Mouse (Mus musculus) limb, embryonic 15.5 days (tissue): Measurements from ENCODE around the gene AI467606. TPM values are rescaled to one million over a fixed set of nuclear protein-coding genes. Genes with fewer than 3 reads are reported as not detected.

Experiments used
- ATAC-seq: fragments of 200-750 bp; cut with Nextera tagmentation; 2 replicates; pipeline ENCODE4 v1.8.0; 2017; ENCODE audit warnings: low read depth, moderate TSS enrichment; ENCODE audit not compliant: insufficient number of reproducible peaks, low FRiP score, low TSS enrichment
- H3K27ac ChIP-seq: fragments of 300-500 bp; sonication (generic); 2 replicates; pipeline ENCODE4 v1.5.1; 2015; ENCODE audit warnings: moderate library complexity, mild to moderate bottlenecking, inconsistent platforms
- H3K27me3 ChIP-seq: fragments of 300-500 bp; sonication (generic); 2 replicates; pipeline ENCODE4 v1.6.1; 2015; ENCODE audit warnings: inconsistent platforms
- H3K36me3 ChIP-seq: fragments of 300-500 bp; sonication (generic); 2 replicates; pipeline ENCODE4 v1.6.1; 2015; ENCODE audit warnings: inconsistent platforms
- H3K4me1 ChIP-seq: fragments of 300-500 bp; sonication (generic); 2 replicates; pipeline ENCODE4 v1.6.1; 2015; ENCODE audit warnings: inconsistent platforms
- H3K4me2 ChIP-seq: fragments of 300-500 bp; sonication (generic); 2 replicates; pipeline ENCODE4 v1.6.1; 2015; ENCODE audit warnings: mild to moderate bottlenecking, inconsistent platforms
- H3K4me3 ChIP-seq: fragments of 300-500 bp; sonication (generic); 2 replicates; pipeline ENCODE4 v1.5.1; 2015; ENCODE audit warnings: mild to moderate bottlenecking, inconsistent platforms
- H3K9ac ChIP-seq: fragments of 300-500 bp; sonication (generic); 2 replicates; pipeline ENCODE4 v1.6.1; 2015; ENCODE audit warnings: inconsistent platforms
- H3K9me3 ChIP-seq: fragments of 300-500 bp; sonication (generic); 2 replicates; pipeline ENCODE4 v1.6.1; 2016; ENCODE audit warnings: inconsistent platforms
- WGBS: fragments of 180-500 bp; shearing (Covaris S2); methylation state at CpG from one replicate; pipeline ENCODE4 v1.1.7; 2015; 5-methylcytosine and 5-hydroxymethylcytosine counted together
- microRNA-seq: library from miRNA; unstranded; fragments of <30 nt; microRNA quantifications from one replicate; pipeline ENCODE4, GENCODE M21; 2016
- polyA plus RNA-seq: library from polyadenylated mRNA; unstranded; fragments of >200 nt; fragmentation: Nextera tagmentation; extraction: Ambion mirVana; gene quantifications from 2 replicates; pipeline ENCODE4 v1.2.1, GENCODE M21; 2015

The AI467606 gene
- polyA plus RNA-seq, 1 experiment from 2014 or later: 5.3 TPM

DNA sequence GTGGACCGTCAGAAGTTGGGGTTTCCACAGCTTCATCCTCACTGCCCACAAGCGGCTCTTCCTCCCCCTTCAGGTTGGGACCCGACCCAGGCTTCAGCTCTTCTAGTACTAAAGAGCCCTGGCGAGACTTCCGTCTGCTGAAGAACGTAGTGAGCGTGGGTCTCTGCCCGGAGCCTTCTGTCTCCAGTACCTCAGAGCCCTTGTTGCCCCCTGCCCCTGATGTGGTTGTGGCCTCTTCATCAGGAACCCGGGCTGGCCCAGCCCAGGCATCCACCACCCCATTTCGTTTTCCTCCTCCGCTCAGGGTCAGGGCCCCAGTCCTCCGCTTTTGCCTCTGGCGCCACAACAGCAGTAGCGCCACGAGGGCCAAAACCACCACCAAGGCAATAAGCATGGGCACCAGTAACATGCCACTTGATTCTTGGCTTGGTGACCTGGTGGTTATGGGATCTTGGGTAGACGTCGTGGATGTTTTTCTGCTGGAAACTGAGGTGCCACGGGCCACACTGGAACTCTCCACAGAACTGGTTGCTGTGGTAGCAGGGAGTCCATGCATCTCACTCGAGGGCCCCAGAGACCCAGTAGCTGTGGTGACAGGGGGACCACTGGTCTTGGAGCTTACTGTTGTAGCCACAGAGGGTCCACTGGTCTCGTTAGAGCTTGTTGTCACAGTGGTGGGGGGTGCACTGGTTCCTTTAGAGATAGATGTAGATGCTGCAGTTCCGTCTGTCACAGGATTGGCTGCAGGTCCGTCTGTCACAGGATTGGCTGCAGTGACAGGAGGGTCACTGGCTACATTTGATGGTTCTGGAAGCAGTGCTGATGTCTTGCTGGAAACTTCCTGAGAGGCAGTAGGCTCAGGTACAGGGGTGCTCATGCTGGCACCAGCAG lies 45.3 kb downstream of the AI467606 start:
- Histone ChIP-seq H3K9ac (no peak overlapping the region), H3K9me3 (no peaks in the 10 kb centered on the region), H3K27me3 (no peaks in the 10 kb centered on the region), H3K4me2 (no peak overlapping the region), H3K27ac (no peak overlapping the region), H3K36me3 (no peaks in the 10 kb centered on the region), H3K4me1 (no peaks in the 10 kb centered on the region), H3K4me3 (no peak overlapping the region)
- ATAC-seq: no peak
- 82% methylated on average over 22 of the region's 22 CpGs for WGBS

DNA sequence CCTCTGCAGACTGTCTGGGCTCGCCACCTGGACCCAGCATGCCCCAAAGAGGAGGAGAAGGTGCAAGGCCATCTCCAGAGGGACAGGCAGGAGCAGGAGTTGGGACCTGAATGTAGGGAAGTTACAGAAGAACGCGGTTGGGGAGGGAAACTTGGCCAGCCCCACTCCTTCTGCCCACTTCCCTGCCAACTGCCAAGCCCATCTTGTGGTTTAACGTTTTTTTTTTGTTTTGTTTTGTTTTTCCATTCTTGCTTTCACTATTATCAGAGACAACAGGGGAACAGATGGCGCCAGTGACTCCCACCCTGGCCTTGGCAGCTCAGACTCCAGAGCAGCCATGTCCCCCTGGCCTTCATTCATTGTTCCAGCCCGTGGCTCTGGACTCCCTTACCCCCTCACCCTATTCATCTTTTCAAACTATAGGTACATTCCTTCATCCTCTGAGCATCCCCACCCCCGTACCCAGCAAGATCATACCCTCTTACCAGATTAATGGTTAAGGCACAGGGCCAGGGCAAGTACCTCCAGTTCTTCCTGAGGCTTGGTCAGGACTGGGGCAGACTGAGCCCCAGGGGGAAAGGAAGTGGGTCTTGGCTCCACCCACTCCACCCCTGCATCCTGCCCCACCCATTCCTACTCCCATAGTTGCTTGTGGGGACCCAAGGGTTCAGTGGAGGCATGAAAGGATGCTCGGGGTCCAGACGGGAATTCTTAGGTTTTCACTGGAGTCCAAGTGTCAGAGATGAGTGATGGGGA lies 46.3 kb downstream of the AI467606 start, which contains the start of gene Spn:
Spn (minus strand) TSS at position 562 of the 756 bp plus-strand sequence.
- H3K27me3 ChIP-seq: no peaks in the 10 kb centered on the region
- no peak within 1 kb of the TSS for H3K4me3 ChIP-seq
- H3K27ac ChIP-seq: no peak within 1 kb of the TSS
- no peaks in the 10 kb centered on the region for H3K4me1 ChIP-seq
- H3K9ac ChIP-seq: no peak within 1 kb of the TSS
- H3K36me3 ChIP-seq: no peaks in the 10 kb centered on the region
- no peak for ATAC-seq
- no peak within 1 kb of the TSS for H3K4me2 ChIP-seq
- H3K9me3 ChIP-seq: no peaks in the 10 kb centered on the region
- 71% methylated on average over 9 of the region's 9 CpGs for WGBS

DNA sequence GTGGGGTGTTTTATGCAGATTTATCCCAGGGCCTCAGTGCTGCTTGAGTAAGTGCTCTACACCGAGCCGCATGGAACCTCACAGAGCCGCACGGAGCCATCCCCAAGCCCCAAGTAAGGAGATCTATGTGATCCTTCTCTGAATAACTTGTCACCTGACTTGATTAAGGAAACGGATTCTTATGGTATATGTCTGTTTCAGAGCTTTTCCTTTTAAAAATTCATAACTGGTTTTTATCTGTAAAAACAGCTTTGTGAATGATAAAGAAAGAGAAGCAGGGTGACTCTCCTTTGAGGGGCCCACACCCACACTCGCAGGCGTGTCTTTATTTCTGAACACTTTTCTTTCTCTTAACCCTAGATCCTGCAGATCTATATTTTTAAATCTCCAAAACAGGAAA lies 47.9 kb downstream of the AI467606 start:
- H3K4me1 ChIP-seq: no peaks in the 10 kb centered on the region
- no peaks in the 10 kb centered on the region for H3K36me3 ChIP-seq
- 88% methylated on average over 7 of the region's 7 CpGs for WGBS
- no peak overlapping the region for H3K27ac ChIP-seq
- H3K9me3 ChIP-seq: no peaks in the 10 kb centered on the region
- H3K4me3 ChIP-seq: no peak overlapping the region
- no peak overlapping the region for H3K4me2 ChIP-seq
- no peak overlapping the region for H3K9ac ChIP-seq
- no peak for ATAC-seq
- no peaks in the 10 kb centered on the region for H3K27me3 ChIP-seq

DNA sequence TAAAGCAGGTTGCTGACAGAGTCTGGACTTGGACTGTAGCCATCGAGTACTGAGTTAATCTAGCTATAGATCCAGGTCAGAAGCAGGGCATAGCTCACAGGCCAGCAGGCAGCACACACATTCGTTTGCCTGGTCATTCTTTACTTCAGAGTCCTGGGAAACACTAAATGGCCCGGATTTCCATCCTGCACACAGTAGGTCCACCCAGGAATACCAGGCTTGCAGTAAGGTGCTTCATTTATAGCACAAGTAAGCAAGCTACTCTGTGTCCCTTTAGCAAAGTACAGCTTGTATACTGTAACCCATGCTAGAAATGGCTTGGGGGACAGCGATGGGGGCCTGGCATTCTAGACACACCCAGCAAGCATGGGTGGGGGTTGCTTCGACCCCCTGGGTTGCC lies 48.4 kb downstream of the AI467606 start:
- H3K9ac ChIP-seq: no peak overlapping the region
- WGBS: 56% methylated on average over 5 of the region's 5 CpGs
- ATAC-seq: no peak

DNA sequence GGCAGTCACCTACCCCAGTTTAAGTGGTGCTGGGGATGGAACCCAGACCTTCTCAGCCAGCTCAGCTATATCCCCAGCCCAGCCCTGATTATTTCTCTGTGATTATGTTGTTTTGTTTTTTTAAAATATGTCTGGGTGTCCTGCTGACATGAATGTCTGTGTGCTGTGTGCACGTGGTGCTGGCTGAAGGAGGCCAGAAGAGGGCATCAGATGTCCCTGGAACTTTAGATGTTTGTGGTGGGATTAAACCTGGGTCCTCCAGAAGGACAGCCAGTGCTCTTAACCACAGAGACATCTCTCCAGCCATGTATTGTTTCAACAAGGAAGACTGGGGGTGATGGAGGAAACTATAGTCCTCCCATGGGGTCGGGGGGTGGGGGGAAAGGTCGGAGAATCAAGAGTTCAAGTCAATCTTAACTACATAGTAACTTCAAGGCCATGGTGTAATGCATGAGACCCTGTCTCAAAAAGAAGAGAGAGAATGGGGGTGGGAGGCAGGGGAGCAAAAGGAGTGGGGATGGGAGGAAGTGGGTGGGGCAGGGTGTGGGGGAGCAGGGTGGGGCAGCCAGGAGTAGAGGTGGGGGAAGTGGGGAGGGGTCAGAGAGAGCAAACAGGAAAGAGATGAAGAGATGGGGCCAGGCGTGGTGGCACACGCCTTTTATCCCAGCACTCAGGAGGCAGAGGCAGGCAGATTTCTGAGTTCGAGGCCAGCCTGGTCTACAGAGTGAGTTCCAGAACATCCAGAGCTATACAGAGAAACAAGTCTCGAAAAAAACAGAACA lies 49.7 kb downstream of the AI467606 start:
- Histone ChIP-seq H3K4me3 (no peak overlapping the region), H3K27ac (no peak overlapping the region), H3K9me3 (no peaks in the 10 kb centered on the region), H3K27me3 (no peaks in the 10 kb centered on the region), H3K4me1 (no peaks in the 10 kb centered on the region), H3K9ac (no peak overlapping the region), H3K36me3 (no peaks in the 10 kb centered on the region), H3K4me2 (no peak overlapping the region)
- ATAC-seq: no peak
- WGBS: 69% methylated on average over 7 of the region's 7 CpGs

More for the DNA sequence above, 48.4 kb downstream of the AI467606 start:
- H3K27me3 ChIP-seq: no peaks in the 10 kb centered on the region
- H3K27ac ChIP-seq: no peak overlapping the region
- no peaks in the 10 kb centered on the region for H3K4me1 ChIP-seq
- H3K4me3 ChIP-seq: no peak overlapping the region
- H3K9me3 ChIP-seq: no peaks in the 10 kb centered on the region
- H3K36me3 ChIP-seq: no peaks in the 10 kb centered on the region
- no peak overlapping the region for H3K4me2 ChIP-seq

DNA sequence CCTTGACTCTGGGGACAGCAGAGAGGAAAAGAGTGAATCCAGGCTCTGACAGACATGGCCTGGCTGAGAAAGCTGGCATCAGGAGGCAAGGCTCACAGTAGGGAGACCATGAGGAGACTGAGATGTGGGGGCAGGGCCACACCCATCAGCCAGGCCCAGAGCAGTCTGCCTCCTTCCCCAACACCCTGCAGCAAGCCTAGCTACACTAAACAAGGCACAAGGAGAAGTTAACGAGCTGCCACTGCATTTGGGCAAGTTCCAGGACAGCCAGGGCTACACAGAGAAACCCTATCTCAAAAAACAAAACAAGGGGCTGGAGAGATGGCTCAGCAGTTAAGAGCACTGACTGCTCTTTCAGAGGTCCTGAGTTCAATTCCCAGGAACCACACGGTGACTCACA lies 51.1 kb downstream of the AI467606 start:
- no peak for ATAC-seq
- no peak overlapping the region for H3K4me3 ChIP-seq
- H3K4me1 ChIP-seq: no peaks in the 10 kb centered on the region
- no peaks in the 10 kb centered on the region for H3K9me3 ChIP-seq
- no peaks in the 10 kb centered on the region for H3K27me3 ChIP-seq
- no peak overlapping the region for H3K4me2 ChIP-seq
- 47% methylated on average over 2 of the region's 2 CpGs for WGBS
- no peaks in the 10 kb centered on the region for H3K36me3 ChIP-seq
- H3K27ac ChIP-seq: no peak overlapping the region
- H3K9ac ChIP-seq: no peak overlapping the region

DNA sequence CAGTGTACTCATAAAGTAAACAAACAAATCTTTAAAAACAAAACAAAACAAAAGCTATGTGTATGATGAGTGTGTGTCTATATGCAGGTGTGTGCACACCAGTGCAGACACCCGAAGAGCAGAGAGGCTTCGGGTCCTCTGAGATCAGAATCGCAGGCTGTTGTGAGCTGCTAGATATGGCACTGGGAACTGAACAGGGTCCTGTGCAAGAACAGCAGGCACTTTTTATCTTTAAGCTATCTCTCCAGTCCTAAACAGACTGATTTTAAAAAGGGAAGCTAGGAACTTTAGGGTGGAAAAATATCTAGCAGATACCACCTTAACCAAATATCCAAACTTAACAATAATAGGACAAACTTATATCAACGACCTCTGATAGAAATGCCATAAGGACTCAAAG lies 51.5 kb downstream of the AI467606 start:
- H3K4me1 ChIP-seq: no peaks in the 10 kb centered on the region

More for the DNA sequence above, 51.5 kb downstream of the AI467606 start:
- H3K9me3 ChIP-seq: no peaks in the 10 kb centered on the region
- no peak for ATAC-seq
- H3K9ac ChIP-seq: no peak overlapping the region
- no peak overlapping the region for H3K4me2 ChIP-seq
- H3K27me3 ChIP-seq: no peaks in the 10 kb centered on the region
- no peak overlapping the region for H3K27ac ChIP-seq
- 83% methylated on average over 4 of the region's 4 CpGs for WGBS
- H3K36me3 ChIP-seq: no peaks in the 10 kb centered on the region
- no peak overlapping the region for H3K4me3 ChIP-seq

Small RNA genes lying within 50 kb of the gene (microRNA-seq; reads per million reads assigned to microRNA genes)
- gene Gm44343: not detected

Other genes with a start within 250 kb of the AI467606 start
- 0.57 and 0.82 TPM in 2 replicates for gene Doc2a, start 243.9 kb upstream of the AI467606 start, polyA plus RNA-seq
- gene Hirip3, start 229.4 kb upstream of the AI467606 start, polyA plus RNA-seq: 26.7 and 30.1 TPM in 2 replicates
- 80.7 and 82.1 TPM in 2 replicates for gene Ino80e, start 229.0 kb upstream of the AI467606 start, polyA plus RNA-seq
- gene Taok2, start 206.7 kb upstream of the AI467606 start, polyA plus RNA-seq: 40.9 and 46.3 TPM in 2 replicates
- 31.3 and 35.1 TPM in 2 replicates for gene Tmem219, start 168.4 kb upstream of the AI467606 start, polyA plus RNA-seq
- 13.5 and 15.3 TPM in 2 replicates for gene Kctd13, start 162.5 kb upstream of the AI467606 start, polyA plus RNA-seq
- 0.10 TPM in 1 of 2 replicates, not detected in the other for gene Asphd1, start 141.8 kb upstream of the AI467606 start, polyA plus RNA-seq
- gene Sez6l2, start 140.8 kb upstream of the AI467606 start, polyA plus RNA-seq: 0.46 and 0.50 TPM in 2 replicates
- gene Cdipt, start 115.4 kb upstream of the AI467606 start, polyA plus RNA-seq: 105 and 119 TPM in 2 replicates
- 1.5 and 1.6 TPM in 2 replicates for gene Cdiptos, start 115.3 kb upstream of the AI467606 start, polyA plus RNA-seq
- gene Mvp, start 76.7 kb upstream of the AI467606 start, polyA plus RNA-seq: 13.1 and 17.0 TPM in 2 replicates
- gene Pagr1b, start 74.9 kb upstream of the AI467606 start, polyA plus RNA-seq: 0.63 and 1.8 TPM in 2 replicates
- 46.7 and 85.6 TPM in 2 replicates for gene Pagr1a, start 74.0 kb upstream of the AI467606 start, polyA plus RNA-seq
- 28.9 and 58.2 TPM in 2 replicates for gene Gm42742, start 70.3 kb upstream of the AI467606 start, polyA plus RNA-seq
- gene Prrt2, start 70.1 kb upstream of the AI467606 start, polyA plus RNA-seq: 16.5 and 17.5 TPM in 2 replicates
- gene Maz, start 64.3 kb upstream of the AI467606 start, polyA plus RNA-seq: 49.8 and 54.8 TPM in 2 replicates
- 90.7 and 96.9 TPM in 2 replicates for gene Kif22, start 48.9 kb upstream of the AI467606 start, polyA plus RNA-seq
- gene Zg16, start 4.0 kb upstream of the AI467606 start, polyA plus RNA-seq: not detected in 2 replicates
- 4.1 and 6.3 TPM in 2 replicates for gene Qprt, start 30.9 kb downstream of the AI467606 start, polyA plus RNA-seq
- gene Spn, start 46.5 kb downstream of the AI467606 start, polyA plus RNA-seq: 0.81 and 0.84 TPM in 2 replicates
- 53.6 and 55.1 TPM in 2 replicates for gene Cd2bp2, start 104.7 kb downstream of the AI467606 start, polyA plus RNA-seq
- 24.6 and 25.5 TPM in 2 replicates for gene Tbc1d10b, start 117.1 kb downstream of the AI467606 start, polyA plus RNA-seq
- 422 and 1,232 TPM in 2 replicates for gene Mylpf, start 117.5 kb downstream of the AI467606 start, polyA plus RNA-seq
- gene Zfp553, start 141.7 kb downstream of the AI467606 start, polyA plus RNA-seq: 37.3 and 38.4 TPM in 2 replicates
- gene Sept1, start 141.8 kb downstream of the AI467606 start, polyA plus RNA-seq: 19.6 and 22.7 TPM in 2 replicates
- gene Zfp771, start 152.9 kb downstream of the AI467606 start, polyA plus RNA-seq: 69.7 and 71.7 TPM in 2 replicates
- 127 and 138 TPM in 2 replicates for gene Dctpp1, start 169.3 kb downstream of the AI467606 start, polyA plus RNA-seq
- gene Sephs2, start 182.7 kb downstream of the AI467606 start, polyA plus RNA-seq: 56.7 and 59.1 TPM in 2 replicates
- gene Itgal, start 204.9 kb downstream of the AI467606 start, polyA plus RNA-seq: 1.2 and 1.3 TPM in 2 replicates